Mouse (Mus musculus): ENCODE results near the gene Aldh3b1.

DNA sequence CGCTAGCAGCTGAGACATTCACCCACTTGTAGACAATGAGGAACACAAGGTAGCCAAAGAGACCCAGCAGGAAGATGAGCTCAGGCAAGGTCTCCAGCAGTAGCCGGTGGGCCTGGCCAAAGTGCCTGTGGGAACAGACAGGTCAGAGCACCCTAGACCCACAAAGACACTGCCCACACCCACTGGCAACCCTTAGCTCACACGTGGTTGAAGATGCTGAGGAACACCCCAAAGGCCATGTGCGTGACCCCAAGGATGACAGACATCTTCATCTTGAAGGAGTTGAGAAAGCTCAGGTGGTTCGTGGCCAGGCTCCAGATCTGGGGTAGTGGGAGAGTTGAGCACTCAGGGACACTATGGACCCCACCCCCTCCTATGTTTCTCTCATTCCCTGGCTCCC is 32.1 kb downstream of the Aldh3b1 start:
- TF ChIP-seq ZNF384 (IDR thresholded peaks at IDR 0.05; ENCODE audit: low read depth, low read length) (no peak), MAFK (IDR thresholded peaks at IDR 0.05; ENCODE audit: insufficient read depth, low read depth, low read length) (no peak)

Measured in ES-E14 (cell line).